10 mouse cellular contexts compared by ENCODE assay signal in the genomic region with DNA sequence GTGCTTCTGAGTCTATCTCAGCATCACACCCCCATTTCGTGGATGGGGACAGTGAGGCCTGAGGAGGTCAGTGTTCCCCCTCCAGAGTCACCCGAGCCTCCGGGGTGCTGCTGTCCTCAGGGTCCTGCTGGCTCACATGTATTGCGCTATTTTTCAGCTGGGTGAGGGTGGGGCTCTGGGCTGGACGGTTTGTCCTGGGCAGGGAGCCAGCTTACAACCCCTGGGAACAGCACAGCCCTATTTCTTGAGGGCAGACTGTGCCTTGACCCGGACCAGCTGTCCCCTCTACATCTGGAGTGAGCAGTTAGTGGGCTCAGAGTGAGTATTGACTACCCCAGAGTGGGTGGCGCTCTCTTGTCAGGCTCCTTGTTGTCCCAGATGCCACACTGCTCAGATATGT. TPM values are rescaled to one million over a fixed set of nuclear protein-coding genes. Genes with fewer than 3 reads are reported as not detected.
DNase-seq lines count a peak whose midpoint lies in the region; ATAC-seq and TF ChIP-seq lines count a peak whose summit lies in the region.
"Had no signal": no experiment of that assay in that cellular context is flagged by ENCODE, and none has a peak within 500 bp of the region (broad histone marks: within the 10 kb centered on the region; RNA-seq: fewer than 3 reads in every experiment).

No protein-coding gene starts in this region.

- intact Hi-C loops in heart, postnatal 36 days (cut with DNase I), result no loop called here

- 42% methylated on average over 7 of the region's 7 CpGs for WGBS in kidney, adult 2 months
- WGBS in forebrain, embryonic 12.5 days, result 79% methylated on average over 7 of the region's 7 CpGs

- H3K27ac ChIP-seq in kidney, adult 2 months (ENCODE audit: insufficient read depth, low read depth, low read length), result no peak overlapping the region
- no peak overlapping the region for H3K27ac ChIP-seq in forebrain, embryonic 12.5 days
- H3K27ac ChIP-seq: midbrain, embryonic 10.5 days had no signal

- no peak overlapping the region for H3K4me2 ChIP-seq in forebrain, embryonic 12.5 days

- TF ChIP-seq POLR2A in kidney, adult 2 months (IDR thresholded peaks at IDR 0.05; ENCODE audit: low read depth, low read length), result no peak

- H3K9me3 ChIP-seq in forebrain, embryonic 12.5 days, result no peaks in the 10 kb centered on the region
- H3K9me3 ChIP-seq: midbrain, embryonic 10.5 days had no signal

- H3K36me3 ChIP-seq in kidney, adult 2 months (ENCODE audit: control insufficient read depth, insufficient read depth, low read length), result no peaks in the 10 kb centered on the region
- H3K36me3 ChIP-seq in forebrain, embryonic 12.5 days (replicated peaks), result no peaks in the 10 kb centered on the region
- H3K36me3 ChIP-seq: midbrain, embryonic 10.5 days had no signal

- peak; percentile 54 for DNase-seq in kidney, adult 2 months
- DNase-seq in kidney, adult 18-20 months, result no peak
- peak; percentile 45 for DNase-seq in adrenal gland, postnatal 25 days
- peak; percentile 74 to 80 for DNase-seq in heart, postnatal 36 days
- DNase-seq in lung, postnatal 4 days, result peak; percentile 63 to 87
- no peak for DNase-seq in embryo, embryonic 10.5 days (ENCODE audit: low spot score)
- no peak for DNase-seq in thymus, postnatal 14 days
- DNase-seq: right cerebral cortex, postnatal 14 days had no signal

- no peak overlapping the region for H3K9ac ChIP-seq in forebrain, embryonic 12.5 days

- no peak for ATAC-seq in forebrain, embryonic 12.5 days (ENCODE audit: low FRiP score)

- H3K27me3 ChIP-seq in kidney, adult 2 months (replicated peaks; ENCODE audit: control insufficient read depth, insufficient read depth, low read length), result no peaks in the 10 kb centered on the region
- H3K27me3 ChIP-seq in forebrain, embryonic 12.5 days, result no peaks in the 10 kb centered on the region; the same call in 1 of the 2 replicates

- H3K4me1 ChIP-seq in kidney, adult 2 months (ENCODE audit: control insufficient read depth, insufficient read depth, low read length), result peaks cover 15% of the 10 kb centered on the region; the same call in 1 of the 2 replicates
- peaks cover 30% of the 10 kb centered on the region for H3K4me1 ChIP-seq in forebrain, embryonic 12.5 days

- H3K4me3 ChIP-seq in kidney, adult 2 months (ENCODE audit: insufficient read depth, low read depth, low read length), result no peak overlapping the region
- no peak overlapping the region for H3K4me3 ChIP-seq in forebrain, embryonic 12.5 days (replicated peaks)
- H3K4me3 ChIP-seq: midbrain, embryonic 10.5 days had no signal

- no peak for TF ChIP-seq CTCF in kidney, adult 2 months (conservative IDR thresholded peaks at IDR 0.05; ENCODE audit: insufficient read depth, insufficient read length, low read depth, low read length)

RNA-seq across cellular contexts. Expression of a gene that starts 37.9 kb away (rescaled TPM):
- polyA plus RNA-seq in kidney, adult 2 months (2012; rRNA removed), result 2.0 and 2.5 TPM in 2 replicates
- 1.3 and 2.4 TPM in 2 replicates for total RNA-seq in adrenal gland, postnatal 25 days (2021)
- 1 to 10 TPM; 5.6 to 6.2 TPM for total RNA-seq in heart, postnatal 36 days (2021)
- 3.3 and 3.4 TPM in 2 replicates for polyA plus RNA-seq in forebrain, embryonic 12.5 days (2016; fragmentation: Nextera tagmentation; extraction: Ambion mirVana)

RNA-seq across cellular contexts. Expression of a gene that starts 44.9 kb away (rescaled TPM):
- polyA plus RNA-seq in kidney, adult 2 months (2012; rRNA removed), result 217 and 221 TPM in 2 replicates
- 33.4 and 33.5 TPM in 2 replicates for total RNA-seq in adrenal gland, postnatal 25 days (2021)
- 100 to 1,000 TPM; 237 to 310 TPM for total RNA-seq in heart, postnatal 36 days (2021)
- 4.3 and 4.6 TPM in 2 replicates for polyA plus RNA-seq in forebrain, embryonic 12.5 days (2016; fragmentation: Nextera tagmentation; extraction: Ambion mirVana)

Comparison
In these comparisons a context has a peak if more than half of its experiments do, and no peak if none do; other contexts are left out.
1. DNase-seq: peak in kidney, adult 2 months (single experiment), adrenal gland, postnatal 25 days (single experiment), heart, postnatal 36 days (2 of 2) and lung, postnatal 4 days (2 of 2); none in kidney, adult 18-20 months (single experiment), embryo, embryonic 10.5 days (single experiment) and thymus, postnatal 14 days (single experiment).